Mouse (Mus musculus): ENCODE results near the gene Gm7168. TPM values are rescaled to one million over a fixed set of nuclear protein-coding genes. Genes with fewer than 3 reads are reported as not detected.
"Not testable (repeated sequence)": the region's sequence is repeated elsewhere in the genome, so short reads cannot be mapped to it uniquely, and the experiment has no call there.

The Gm7168 gene
- polyA plus RNA-seq (2014; fragmentation: Nextera tagmentation; extraction: Ambion mirVana) = not detected in 2 replicates

DNA sequence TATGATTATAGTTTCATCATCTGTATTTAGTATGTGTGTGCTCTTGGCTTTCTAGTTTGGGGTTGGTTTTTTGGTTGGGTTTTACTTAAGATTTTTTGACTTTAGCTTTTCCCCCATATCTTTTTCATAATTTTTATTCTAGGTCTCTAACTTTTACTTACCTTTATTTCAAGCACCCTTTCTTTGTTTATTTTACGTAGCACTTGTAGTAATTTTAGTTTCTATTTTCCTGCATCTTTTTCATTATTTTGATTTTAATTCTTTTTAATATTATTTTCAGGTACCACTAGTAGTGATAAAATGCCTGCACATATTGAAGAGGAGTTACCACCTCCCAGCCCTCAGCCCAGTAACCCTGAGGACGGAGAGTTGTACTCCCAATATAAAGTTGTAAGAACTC, at the start of gene Gm7168:
Gene Gm7168, plus strand, starts transcription at position 301 of the 400 bp plus-strand sequence.
- not testable (repeated sequence) for H3K9me3 ChIP-seq (replicated peaks; ENCODE audit: control insufficient read depth, low read length); ATAC-seq; H3K36me3 ChIP-seq (ENCODE audit: control insufficient read depth, insufficient read depth, low read length); H3K9ac ChIP-seq (ENCODE audit: low read length); H3K27me3 ChIP-seq (replicated peaks; ENCODE audit: control insufficient read depth, insufficient read depth, low read length); H3K27ac ChIP-seq (ENCODE audit: low read depth, low read length); H3K4me1 ChIP-seq (ENCODE audit: control insufficient read depth, insufficient read depth, low read length); H3K4me2 ChIP-seq (ENCODE audit: low read length); DNase-seq (ENCODE audit: low spot score); H3K4me3 ChIP-seq (ENCODE audit: low read depth, low read length)
- 92% methylated on average over 1 of the region's 2 CpGs for WGBS

DNA sequence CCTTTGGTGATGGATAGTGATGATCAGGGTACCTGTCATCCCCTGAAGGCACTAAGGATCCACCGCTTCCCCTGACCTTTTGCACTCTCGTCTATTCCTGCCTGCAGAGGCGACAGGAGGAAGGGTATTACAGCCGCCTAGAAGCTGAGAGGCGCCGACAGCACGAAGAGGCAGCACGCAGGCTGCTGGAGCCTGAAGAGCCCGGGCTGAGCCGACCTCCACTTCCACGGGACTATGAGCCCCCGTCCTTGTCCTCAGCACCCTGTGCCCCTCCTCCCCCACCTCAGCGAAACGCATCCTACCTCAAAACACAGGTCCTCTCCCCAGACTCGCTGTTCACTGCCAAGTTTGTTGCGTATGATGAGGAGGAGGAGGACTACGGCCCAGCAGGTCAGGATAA, 49.3 kb upstream of the Gm7168 start:
- 93% methylated on average over 17 of the region's 17 CpGs for WGBS
- Histone ChIP-seq H3K4me3 (ENCODE audit: low read depth, low read length) (no peak overlapping the region), H3K9ac (ENCODE audit: low read length) (no peak overlapping the region), H3K4me2 (ENCODE audit: low read length) (no peak overlapping the region), H3K36me3 (ENCODE audit: control insufficient read depth, insufficient read depth, low read length) (peaks cover 55% of the 10 kb centered on the region), H3K9me3 (replicated peaks; ENCODE audit: control insufficient read depth, low read length) (no peaks in the 10 kb centered on the region), H3K27me3 (replicated peaks; ENCODE audit: control insufficient read depth, insufficient read depth, low read length) (no peaks in the 10 kb centered on the region), H3K4me1 (ENCODE audit: control insufficient read depth, insufficient read depth, low read length) (no peaks in the 10 kb centered on the region), H3K27ac (ENCODE audit: low read depth, low read length) (no peak overlapping the region)
- DNase-seq (ENCODE audit: low spot score) (no peak), ATAC-seq (no peak)

GRCm38 (mm10) chr17:13899241-13899640, 48.9 kb upstream of the Gm7168 start:
- H3K4me1 ChIP-seq (ENCODE audit: control insufficient read depth, insufficient read depth, low read length) = no peaks in the 10 kb centered on the region
- no peak overlapping the region for H3K27ac ChIP-seq (ENCODE audit: low read depth, low read length)
- ATAC-seq = no peak
- H3K9ac ChIP-seq (ENCODE audit: low read length) = no peak overlapping the region
- H3K27me3 ChIP-seq (replicated peaks; ENCODE audit: control insufficient read depth, insufficient read depth, low read length) = no peaks in the 10 kb centered on the region
- peaks cover 59% of the 10 kb centered on the region for H3K36me3 ChIP-seq (ENCODE audit: control insufficient read depth, insufficient read depth, low read length)
- H3K9me3 ChIP-seq (replicated peaks; ENCODE audit: control insufficient read depth, low read length) = no peaks in the 10 kb centered on the region
- DNase-seq (ENCODE audit: low spot score) = no peak
- no peak overlapping the region for H3K4me2 ChIP-seq (ENCODE audit: low read length)
- WGBS = 94% methylated on average over 7 of the region's 7 CpGs
- no peak overlapping the region for H3K4me3 ChIP-seq (ENCODE audit: low read depth, low read length)

GRCm38 (mm10) chr17:13903793-13904192, 44.4 kb upstream of the Gm7168 start:
- Histone ChIP-seq H3K9ac (ENCODE audit: low read length) (no peak overlapping the region), H3K4me1 (ENCODE audit: control insufficient read depth, insufficient read depth, low read length) (no peaks in the 10 kb centered on the region), H3K36me3 (ENCODE audit: control insufficient read depth, insufficient read depth, low read length) (peaks cover 64% of the 10 kb centered on the region), H3K27ac (ENCODE audit: low read depth, low read length) (no peak overlapping the region), H3K4me3 (ENCODE audit: low read depth, low read length) (no peak overlapping the region), H3K27me3 (replicated peaks; ENCODE audit: control insufficient read depth, insufficient read depth, low read length) (no peaks in the 10 kb centered on the region), H3K9me3 (replicated peaks; ENCODE audit: control insufficient read depth, low read length) (no peaks in the 10 kb centered on the region), H3K4me2 (ENCODE audit: low read length) (no peak overlapping the region)
- WGBS = 87% methylated on average over 8 of the region's 8 CpGs
- DNase-seq (ENCODE audit: low spot score) (no peak), ATAC-seq (no peak)

GRCm38 (mm10) chr17:13907082-13907481, 41.1 kb upstream of the Gm7168 start:
- Histone ChIP-seq H3K27me3 (replicated peaks; ENCODE audit: control insufficient read depth, insufficient read depth, low read length) (no peaks in the 10 kb centered on the region), H3K27ac (ENCODE audit: low read depth, low read length) (no peak overlapping the region), H3K9ac (ENCODE audit: low read length) (no peak overlapping the region), H3K9me3 (replicated peaks; ENCODE audit: control insufficient read depth, low read length) (no peaks in the 10 kb centered on the region), H3K4me2 (ENCODE audit: low read length) (no peak overlapping the region), H3K36me3 (ENCODE audit: control insufficient read depth, insufficient read depth, low read length) (peaks cover 49% of the 10 kb centered on the region), H3K4me1 (ENCODE audit: control insufficient read depth, insufficient read depth, low read length) (no peaks in the 10 kb centered on the region), H3K4me3 (ENCODE audit: low read depth, low read length) (no peak overlapping the region)
- ATAC-seq (no peak), DNase-seq (ENCODE audit: low spot score) (no peak)
- 98% methylated on average over 5 of the region's 5 CpGs for WGBS

GRCm38 (mm10) chr17:13907681-13908080, 40.5 kb upstream of the Gm7168 start:
- Histone ChIP-seq H3K4me3 (ENCODE audit: low read depth, low read length) (no peak overlapping the region), H3K27me3 (replicated peaks; ENCODE audit: control insufficient read depth, insufficient read depth, low read length) (no peaks in the 10 kb centered on the region), H3K4me2 (ENCODE audit: low read length) (no peak overlapping the region), H3K9ac (ENCODE audit: low read length) (no peak overlapping the region), H3K9me3 (replicated peaks; ENCODE audit: control insufficient read depth, low read length) (no peaks in the 10 kb centered on the region), H3K36me3 (ENCODE audit: control insufficient read depth, insufficient read depth, low read length) (peaks cover 45% of the 10 kb centered on the region), H3K27ac (ENCODE audit: low read depth, low read length) (no peak overlapping the region), H3K4me1 (ENCODE audit: control insufficient read depth, insufficient read depth, low read length) (no peaks in the 10 kb centered on the region)
- WGBS = 95% methylated on average over 1 of the region's 1 CpGs
- no peak for DNase-seq (ENCODE audit: low spot score)
- no peak for ATAC-seq

GRCm38 (mm10) chr17:13913951-13914350, 34.2 kb upstream of the Gm7168 start:
- no peaks in the 10 kb centered on the region for H3K4me1 ChIP-seq (ENCODE audit: control insufficient read depth, insufficient read depth, low read length)
- H3K27ac ChIP-seq (ENCODE audit: low read depth, low read length) = no peak overlapping the region
- 45% methylated on average over 4 of the region's 4 CpGs for WGBS
- DNase-seq (ENCODE audit: low spot score) = no peak
- no peak overlapping the region for H3K9ac ChIP-seq (ENCODE audit: low read length)
- H3K9me3 ChIP-seq (replicated peaks; ENCODE audit: control insufficient read depth, low read length) = no peaks in the 10 kb centered on the region
- H3K4me3 ChIP-seq (ENCODE audit: low read depth, low read length) = no peak overlapping the region
- H3K4me2 ChIP-seq (ENCODE audit: low read length) = no peak overlapping the region
- peaks cover 3% of the 10 kb centered on the region; the same call in 1 of the 2 replicates for H3K36me3 ChIP-seq (ENCODE audit: control insufficient read depth, insufficient read depth, low read length)
- ATAC-seq = no peak
- no peaks in the 10 kb centered on the region for H3K27me3 ChIP-seq (replicated peaks; ENCODE audit: control insufficient read depth, insufficient read depth, low read length)

GRCm38 (mm10) chr17:13914531-13914930, 33.6 kb upstream of the Gm7168 start:
- Histone ChIP-seq H3K4me1 (ENCODE audit: control insufficient read depth, insufficient read depth, low read length) (no peaks in the 10 kb centered on the region), H3K27ac (ENCODE audit: low read depth, low read length) (no peak overlapping the region), H3K4me3 (ENCODE audit: low read depth, low read length) (no peak overlapping the region), H3K27me3 (replicated peaks; ENCODE audit: control insufficient read depth, insufficient read depth, low read length) (no peaks in the 10 kb centered on the region), H3K36me3 (ENCODE audit: control insufficient read depth, insufficient read depth, low read length) (peaks cover 3% of the 10 kb centered on the region; the same call in 1 of the 2 replicates), H3K9ac (ENCODE audit: low read length) (no peak overlapping the region), H3K4me2 (ENCODE audit: low read length) (no peak overlapping the region), H3K9me3 (replicated peaks; ENCODE audit: control insufficient read depth, low read length) (no peaks in the 10 kb centered on the region)
- DNase-seq (ENCODE audit: low spot score) (no peak), ATAC-seq (no peak)
- 82% methylated on average over 4 of the region's 4 CpGs for WGBS

DNA sequence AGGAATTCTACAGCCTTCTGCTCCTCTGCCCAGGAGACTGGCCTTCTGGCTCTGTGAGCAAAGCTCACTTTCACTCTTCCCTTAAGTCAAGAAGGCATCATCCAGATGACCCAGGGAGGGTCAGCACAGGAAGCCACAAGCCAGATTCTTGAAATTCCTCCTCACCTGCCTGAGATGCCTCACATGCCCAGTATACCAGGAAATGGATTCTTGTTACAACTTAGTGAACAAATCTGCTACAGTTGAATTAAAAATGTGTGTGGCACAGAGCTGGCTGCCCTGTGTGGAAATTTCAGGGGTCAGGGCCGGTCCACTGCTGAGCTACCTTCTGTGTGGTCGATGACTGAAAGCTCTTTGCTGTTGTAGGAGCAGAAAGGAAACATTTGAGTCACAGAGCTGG, 27.4 kb upstream of the Gm7168 start:
- WGBS = 78% methylated on average over 2 of the region's 2 CpGs
- DNase-seq (ENCODE audit: low spot score) = no peak

More for the DNA sequence above, 27.4 kb upstream of the Gm7168 start:
- no peak overlapping the region for H3K4me3 ChIP-seq (ENCODE audit: low read depth, low read length)
- no peaks in the 10 kb centered on the region for H3K36me3 ChIP-seq (ENCODE audit: control insufficient read depth, insufficient read depth, low read length)
- no peak overlapping the region for H3K4me2 ChIP-seq (ENCODE audit: low read length)
- H3K4me1 ChIP-seq (ENCODE audit: control insufficient read depth, insufficient read depth, low read length) = no peaks in the 10 kb centered on the region
- H3K9me3 ChIP-seq (replicated peaks; ENCODE audit: control insufficient read depth, low read length) = no peaks in the 10 kb centered on the region
- no peak overlapping the region for H3K9ac ChIP-seq (ENCODE audit: low read length)
- no peak overlapping the region for H3K27ac ChIP-seq (ENCODE audit: low read depth, low read length)
- H3K27me3 ChIP-seq (replicated peaks; ENCODE audit: control insufficient read depth, insufficient read depth, low read length) = no peaks in the 10 kb centered on the region
- ATAC-seq = no peak
